Mouse (Mus musculus) cortical plate, adult 2 months (tissue): ENCODE measurements around the gene Ppcdc.

ENCODE experiments used
- CTCF ChIP-seq: fragments of 200-500 bp; IDR thresholded peaks from 2 replicates; pipeline ENCODE4 v1.5.1; 2011; ENCODE audit warnings: mild to moderate bottlenecking, control low read depth, low read length; ENCODE audit not compliant: insufficient read depth; ENCODE audit errors: extremely low read depth
- POLR2A ChIP-seq: fragments of 200-500 bp; IDR thresholded peaks from 2 replicates; pipeline ENCODE4 v1.6.1; 2011; ENCODE audit warnings: mild to moderate bottlenecking, low read length, control low read depth; ENCODE audit not compliant: insufficient read depth; ENCODE audit errors: extremely low read depth

GRCm38 (mm10) chr9:57466101-57466500, 26.2 kb upstream of the Ppcdc start:
- TF ChIP-seq CTCF, result no peak
- TF ChIP-seq POLR2A, result no peak
